Mouse (Mus musculus): Measurements from ENCODE around the gene Adamts13.
A peak's percentile ranks its signal among the peaks of the same experiment; 100 is the strongest.

The Adamts13 gene

GRCm38 (mm10) chr2:27037008-27037407 is 63.8 kb downstream of the Adamts13 start:
- no peak for DNase-seq (ENCODE audit: low spot score)

GRCm38 (mm10) chr2:27038596-27038995 is 65.4 kb downstream of the Adamts13 start:
- peak; percentile 58 for DNase-seq (ENCODE audit: low spot score)

GRCm38 (mm10) chr2:27039286-27039685 is 66.1 kb downstream of the Adamts13 start:
- no peak for DNase-seq (ENCODE audit: low spot score)

GRCm38 (mm10) chr2:27042131-27042844 is 69.1 kb downstream of the Adamts13 start:
- no peak for DNase-seq (ENCODE audit: low spot score)

GRCm38 (mm10) chr2:27043461-27043860 is 70.2 kb downstream of the Adamts13 start:
- DNase-seq (ENCODE audit: low spot score): peak; percentile 56

GRCm38 (mm10) chr2:27044166-27044565 is 71.0 kb downstream of the Adamts13 start:
- no peak for DNase-seq (ENCODE audit: low spot score)

GRCm38 (mm10) chr2:27044641-27045040 is 71.4 kb downstream of the Adamts13 start:
- no peak for DNase-seq (ENCODE audit: low spot score)

- no peak for DNase-seq (ENCODE audit: low spot score)
These were observed 73.0 kb downstream of the Adamts13 start for GRCm38 (mm10) chr2:27045979-27046770.

GRCm38 (mm10) chr2:27049408-27049807 is 76.2 kb downstream of the Adamts13 start:
- no peak for DNase-seq (ENCODE audit: low spot score)

- DNase-seq (ENCODE audit: low spot score): no peak
These were observed 85.0 kb downstream of the Adamts13 start for GRCm38 (mm10) chr2:27058251-27058650.

GRCm38 (mm10) chr2:27058751-27059150 is 85.5 kb downstream of the Adamts13 start:
- no peak for DNase-seq (ENCODE audit: low spot score)

GRCm38 (mm10) chr2:27059187-27059586 is 86.0 kb downstream of the Adamts13 start:
- no peak for DNase-seq (ENCODE audit: low spot score)

All from T-cell, adult 2 months (primary cell).